17 mouse cellular contexts compared by ENCODE assay signal in genomic region chr1:21870889-21871288, GRCm38 (mm10).
"Had no signal": no experiment of that assay in that cellular context is flagged by ENCODE, and none has a peak within 500 bp of the region (broad histone marks: within the 10 kb centered on the region; RNA-seq: fewer than 3 reads in every experiment).

No protein-coding gene starts in this region.

- H3K27ac ChIP-seq: lung, embryonic 15.5 days; macrophage; midbrain, embryonic 12.5 days; neural tube, embryonic 12.5 days; stomach, embryonic 15.5 days; stomach, postnatal 0 days had no signal

- H3K9ac ChIP-seq: liver, postnatal 0 days; lung, embryonic 15.5 days; midbrain, embryonic 12.5 days; neural tube, embryonic 12.5 days; stomach, embryonic 15.5 days had no signal

- DNase-seq: liver, postnatal 0 days; lung, adult 2 months; lung, postnatal 14 days; lung, postnatal 36 days; midbrain, embryonic 14.5 days; right cerebral cortex, postnatal 14 days; thymus, adult 2 months; thymus, postnatal 25 days; thymus, postnatal 4 days had no signal

- H3K4me1 ChIP-seq: lung, embryonic 15.5 days; midbrain, embryonic 12.5 days; neural tube, embryonic 12.5 days; stomach, embryonic 15.5 days had no signal

- H3K36me3 ChIP-seq: lung, embryonic 15.5 days; midbrain, embryonic 12.5 days; neural tube, embryonic 12.5 days; stomach, embryonic 15.5 days had no signal

- H3K9me3 ChIP-seq: lung, embryonic 15.5 days; megakaryocyte, embryonic 14.5 days; midbrain, embryonic 12.5 days; neural tube, embryonic 12.5 days; stomach, embryonic 15.5 days had no signal

- ATAC-seq: liver, postnatal 0 days; lung, postnatal 0 days had no signal

- H3K27me3 ChIP-seq: lung, embryonic 15.5 days; megakaryocyte, embryonic 14.5 days; midbrain, embryonic 12.5 days; neural tube, embryonic 12.5 days; stomach, embryonic 15.5 days had no signal

- H3K4me2 ChIP-seq: lung, embryonic 15.5 days; midbrain, embryonic 12.5 days; neural tube, embryonic 12.5 days; stomach, embryonic 15.5 days had no signal

- H3K4me3 ChIP-seq: lung, embryonic 15.5 days; midbrain, embryonic 12.5 days; neural tube, embryonic 12.5 days; stomach, embryonic 15.5 days had no signal
